Mouse (Mus musculus): ENCODE measurements around the gene Bend7. TPM values are rescaled to one million over a fixed set of nuclear protein-coding genes. Genes with fewer than 3 reads are reported as not detected.

The Bend7 gene
- polyA plus RNA-seq, 1 experiment from 2014 or later, result 5.3 TPM

GRCm38 (mm10) chr2:4785016-4785415 is 67.4 kb downstream of the Bend7 start:
- H3K4me2 ChIP-seq, result no peak overlapping the region
- H3K4me1 ChIP-seq, result no peaks in the 10 kb centered on the region
- H3K36me3 ChIP-seq, result no peaks in the 10 kb centered on the region
- no peak for ATAC-seq (replicated peaks; ENCODE audit: low FRiP score)
- 90% methylated on average over 6 of the region's 6 CpGs for WGBS
- H3K27me3 ChIP-seq, result no peaks in the 10 kb centered on the region
- no peak overlapping the region for H3K27ac ChIP-seq
- no peaks in the 10 kb centered on the region for H3K9me3 ChIP-seq (replicated peaks)
- no peak overlapping the region for H3K9ac ChIP-seq
- no peak overlapping the region for H3K4me3 ChIP-seq (replicated peaks)

- no peaks in the 10 kb centered on the region for H3K36me3 ChIP-seq
- H3K9me3 ChIP-seq (replicated peaks), result no peaks in the 10 kb centered on the region
- no peak overlapping the region for H3K4me3 ChIP-seq (replicated peaks)
- 92% methylated on average over 7 of the region's 7 CpGs for WGBS
- H3K27me3 ChIP-seq, result no peaks in the 10 kb centered on the region
- H3K4me1 ChIP-seq, result no peaks in the 10 kb centered on the region
- H3K27ac ChIP-seq, result no peak overlapping the region
- H3K4me2 ChIP-seq, result no peak overlapping the region
- H3K9ac ChIP-seq, result no peak overlapping the region
- no peak for ATAC-seq (replicated peaks; ENCODE audit: low FRiP score)
These were observed 69.6 kb downstream of the Bend7 start for GRCm38 (mm10) chr2:4787223-4787622.

DNA sequence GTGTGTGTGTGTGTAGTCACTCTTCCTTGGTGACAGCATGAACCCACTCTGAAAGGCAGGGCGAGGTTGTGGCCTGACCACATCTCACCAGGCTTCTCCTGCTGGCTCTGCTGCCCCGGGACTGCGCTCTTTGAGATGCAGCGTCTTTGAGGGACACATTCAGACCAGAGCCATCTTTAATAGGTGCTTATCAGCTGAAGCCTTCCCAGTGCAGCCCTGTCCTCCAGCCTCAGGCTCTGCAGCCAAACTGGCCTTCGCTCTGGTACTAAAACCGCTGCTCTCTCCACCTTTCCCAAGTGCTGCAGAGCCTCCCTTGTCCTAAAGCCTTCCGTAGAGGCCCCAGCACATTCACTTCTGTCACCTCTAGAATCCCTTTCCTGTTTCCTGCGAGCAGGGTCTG is 74.0 kb downstream of the Bend7 start:
- no peak for ATAC-seq (replicated peaks; ENCODE audit: low FRiP score)
- H3K9ac ChIP-seq, result no peak overlapping the region
- H3K4me3 ChIP-seq (replicated peaks), result no peak overlapping the region
- H3K27me3 ChIP-seq, result no peaks in the 10 kb centered on the region
- no peak overlapping the region for H3K27ac ChIP-seq
- H3K36me3 ChIP-seq, result no peaks in the 10 kb centered on the region
- no peaks in the 10 kb centered on the region for H3K4me1 ChIP-seq
- H3K9me3 ChIP-seq (replicated peaks), result no peaks in the 10 kb centered on the region
- no peak overlapping the region for H3K4me2 ChIP-seq
- 82% methylated on average over 8 of the region's 8 CpGs for WGBS

DNA sequence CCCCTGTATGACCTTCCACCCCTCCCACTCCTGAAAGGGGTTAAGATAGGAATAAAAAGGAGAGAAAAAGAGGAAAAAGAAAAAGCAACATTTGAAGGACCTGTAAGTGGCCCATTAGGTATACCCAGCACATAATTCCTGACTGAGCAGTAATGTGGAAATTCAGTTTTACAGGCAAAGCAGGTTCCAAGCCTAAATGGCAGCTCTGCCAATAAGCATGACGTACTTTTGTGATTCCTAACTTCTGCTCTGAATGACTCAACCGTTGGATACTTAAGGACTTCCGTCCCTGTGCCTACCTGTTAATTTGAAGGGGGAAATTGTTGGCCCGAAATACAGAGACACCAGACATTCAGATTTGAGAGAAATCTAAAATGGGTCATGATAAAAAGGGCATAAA is 74.9 kb downstream of the Bend7 start:
- no peaks in the 10 kb centered on the region for H3K4me1 ChIP-seq
- no peaks in the 10 kb centered on the region for H3K36me3 ChIP-seq
- H3K9ac ChIP-seq, result no peak overlapping the region
- WGBS, result 88% methylated on average over 4 of the region's 4 CpGs
- no peak overlapping the region for H3K27ac ChIP-seq
- ATAC-seq (replicated peaks; ENCODE audit: low FRiP score), result no peak
- H3K9me3 ChIP-seq (replicated peaks), result no peaks in the 10 kb centered on the region
- H3K4me3 ChIP-seq (replicated peaks), result no peak overlapping the region
- no peak overlapping the region for H3K4me2 ChIP-seq
- no peaks in the 10 kb centered on the region for H3K27me3 ChIP-seq

GRCm38 (mm10) chr2:4802395-4803176 is 85.0 kb downstream of the Bend7 start:
- Histone ChIP-seq H3K4me2 (no peak overlapping the region), H3K9ac (no peak overlapping the region), H3K9me3 (replicated peaks) (no peaks in the 10 kb centered on the region), H3K27me3 (no peaks in the 10 kb centered on the region), H3K27ac (no peak overlapping the region), H3K36me3 (no peaks in the 10 kb centered on the region), H3K4me3 (replicated peaks) (no peak overlapping the region), H3K4me1 (no peaks in the 10 kb centered on the region)
- no peak for ATAC-seq (replicated peaks; ENCODE audit: low FRiP score)
- 54% methylated on average over 18 of the region's 18 CpGs for WGBS

- Histone ChIP-seq H3K27me3 (0 out of 2 replicates have a peak, but pooled peaks cover 3% of the 10 kb centered on the region), H3K36me3 (no peaks in the 10 kb centered on the region), H3K4me2 (no peak overlapping the region), H3K27ac (no peak overlapping the region), H3K9ac (no peak overlapping the region), H3K9me3 (replicated peaks) (no peaks in the 10 kb centered on the region), H3K4me1 (peaks cover 6% of the 10 kb centered on the region; the same call in 1 of the 2 replicates), H3K4me3 (replicated peaks) (no peak overlapping the region)
- WGBS, result 57% methylated on average over 5 of the region's 5 CpGs
- ATAC-seq (replicated peaks; ENCODE audit: low FRiP score), result no peak
These were observed 98.7 kb downstream of the Bend7 start for GRCm38 (mm10) chr2:4816308-4816707.

- H3K27ac ChIP-seq, result no peak overlapping the region
- H3K27me3 ChIP-seq, result 0 out of 2 replicates have a peak, but pooled peaks cover 3% of the 10 kb centered on the region
- no peak overlapping the region for H3K9ac ChIP-seq
- H3K4me2 ChIP-seq, result peak overlapping the region; percentile 28; the same call in 1 of the 2 replicates
- no peaks in the 10 kb centered on the region for H3K36me3 ChIP-seq
- H3K4me3 ChIP-seq (replicated peaks), result no peak overlapping the region
- H3K4me1 ChIP-seq, result peaks cover 6% of the 10 kb centered on the region; the same call in 1 of the 2 replicates
- ATAC-seq (replicated peaks; ENCODE audit: low FRiP score), result peak; percentile 56; the same call in 1 of the 2 replicates
- 6% methylated on average over 10 of the region's 10 CpGs for WGBS
- no peaks in the 10 kb centered on the region for H3K9me3 ChIP-seq (replicated peaks)
These were observed 100.0 kb downstream of the Bend7 start for GRCm38 (mm10) chr2:4817678-4818077.

DNA sequence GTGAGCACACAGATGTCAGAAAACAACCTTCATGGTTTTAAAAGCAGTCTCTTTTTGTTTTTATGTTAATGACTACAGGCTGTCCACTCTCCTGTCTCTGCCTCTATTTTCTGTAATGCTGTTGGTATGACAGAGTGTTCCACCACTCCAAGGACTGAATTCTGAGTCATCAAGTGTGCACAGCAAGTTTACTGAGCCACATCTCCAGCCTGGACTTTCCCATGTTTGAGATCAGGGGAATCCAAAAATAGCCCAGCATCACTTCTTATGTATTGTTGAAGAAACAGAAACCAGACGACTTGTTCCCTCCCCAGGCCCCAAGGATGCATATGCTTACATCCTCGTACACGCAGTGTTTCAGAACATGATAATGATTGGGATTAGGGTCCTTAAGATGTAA is 102.6 kb downstream of the Bend7 start:
- H3K27ac ChIP-seq, result no peak overlapping the region
- no peaks in the 10 kb centered on the region for H3K9me3 ChIP-seq (replicated peaks)
- H3K9ac ChIP-seq, result no peak overlapping the region
- peaks cover 6% of the 10 kb centered on the region; the same call in 1 of the 2 replicates for H3K4me1 ChIP-seq
- no peak overlapping the region for H3K4me3 ChIP-seq (replicated peaks)
- H3K36me3 ChIP-seq, result no peaks in the 10 kb centered on the region
- 0 out of 2 replicates have a peak, but pooled peaks cover 3% of the 10 kb centered on the region for H3K27me3 ChIP-seq
- ATAC-seq (replicated peaks; ENCODE audit: low FRiP score), result no peak
- 74% methylated on average over 3 of the region's 3 CpGs for WGBS
- no peak overlapping the region for H3K4me2 ChIP-seq

DNA sequence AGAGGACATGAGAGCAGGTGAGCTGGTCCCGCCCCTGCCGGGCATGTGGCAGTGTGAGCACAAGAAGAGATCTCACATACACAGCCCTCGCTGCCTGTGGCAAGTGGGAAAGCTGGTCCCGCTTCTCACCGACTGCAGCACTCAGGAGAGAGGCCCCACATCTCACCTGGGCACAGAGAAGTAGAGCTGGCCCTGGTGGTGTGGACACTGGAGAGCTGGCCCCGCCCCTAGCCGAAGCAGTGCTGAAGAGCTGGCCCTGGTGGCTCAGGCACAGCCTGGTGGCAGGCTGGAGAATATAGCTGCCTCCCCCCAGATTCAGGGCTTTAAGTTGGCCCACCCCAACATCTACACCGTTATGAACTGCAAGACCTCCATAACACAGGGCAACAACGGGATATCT is 106.4 kb downstream of the Bend7 start:
- ATAC-seq (replicated peaks; ENCODE audit: low FRiP score), result no peak
- WGBS, result 69% methylated on average over 9 of the region's 9 CpGs
- no peak overlapping the region for H3K4me2 ChIP-seq

GRCm38 (mm10) chr2:4828032-4828431 is 110.4 kb downstream of the Bend7 start:
- no peak for ATAC-seq (replicated peaks; ENCODE audit: low FRiP score)
- H3K4me1 ChIP-seq, result peaks cover 24% of the 10 kb centered on the region
- H3K4me2 ChIP-seq, result no peak overlapping the region
- H3K9me3 ChIP-seq (replicated peaks), result no peaks in the 10 kb centered on the region
- H3K27me3 ChIP-seq, result no peaks in the 10 kb centered on the region
- H3K36me3 ChIP-seq, result no peaks in the 10 kb centered on the region
- H3K27ac ChIP-seq, result no peak overlapping the region
- 90% methylated on average over 5 of the region's 5 CpGs for WGBS
- no peak overlapping the region for H3K9ac ChIP-seq
- H3K4me3 ChIP-seq (replicated peaks), result no peak overlapping the region

More for the DNA sequence above, 106.4 kb downstream of the Bend7 start:
- H3K36me3 ChIP-seq, result no peaks in the 10 kb centered on the region
- H3K27ac ChIP-seq, result no peak overlapping the region
- peaks cover 5% of the 10 kb centered on the region for H3K4me1 ChIP-seq
- H3K4me3 ChIP-seq (replicated peaks), result no peak overlapping the region
- H3K9me3 ChIP-seq (replicated peaks), result no peaks in the 10 kb centered on the region
- no peaks in the 10 kb centered on the region for H3K27me3 ChIP-seq
- no peak overlapping the region for H3K9ac ChIP-seq

- no peak for ATAC-seq (replicated peaks; ENCODE audit: low FRiP score)
- no peak overlapping the region for H3K4me3 ChIP-seq (replicated peaks)
- peaks cover 24% of the 10 kb centered on the region for H3K4me1 ChIP-seq
- H3K4me2 ChIP-seq, result no peak overlapping the region
- no peak overlapping the region for H3K9ac ChIP-seq
- H3K36me3 ChIP-seq, result no peaks in the 10 kb centered on the region
- 87% methylated on average over 6 of the region's 6 CpGs for WGBS
- H3K27me3 ChIP-seq, result no peaks in the 10 kb centered on the region
- 0 out of 2 replicates have a peak overlapping the region, but pooled peaks have one; percentile 59 for H3K27ac ChIP-seq
- no peaks in the 10 kb centered on the region for H3K9me3 ChIP-seq (replicated peaks)
These were observed 110.9 kb downstream of the Bend7 start for GRCm38 (mm10) chr2:4828446-4828997.

DNA sequence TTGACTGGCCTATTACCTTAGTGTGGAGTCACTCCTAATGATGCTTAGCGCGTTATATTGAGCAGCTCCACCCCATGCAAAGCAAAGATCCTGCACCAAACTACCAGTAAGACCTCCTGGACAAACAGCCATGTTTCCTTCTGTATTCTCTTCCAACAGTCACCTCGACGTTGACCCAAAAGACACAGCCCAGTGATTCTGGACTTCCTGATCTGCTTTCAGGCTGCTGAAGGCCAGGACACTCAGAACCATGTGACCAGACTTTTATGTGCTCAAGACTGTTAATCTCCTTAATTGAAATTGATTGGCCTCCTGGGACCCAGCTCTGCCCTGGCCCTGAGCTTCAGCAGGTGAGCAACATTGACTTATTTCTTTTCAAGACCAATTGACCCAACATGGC is 111.4 kb downstream of the Bend7 start:
- no peaks in the 10 kb centered on the region for H3K9me3 ChIP-seq (replicated peaks)
- H3K9ac ChIP-seq, result no peak overlapping the region
- H3K4me2 ChIP-seq, result no peak overlapping the region
- peaks cover 24% of the 10 kb centered on the region for H3K4me1 ChIP-seq
- H3K36me3 ChIP-seq, result no peaks in the 10 kb centered on the region
- no peak overlapping the region for H3K4me3 ChIP-seq (replicated peaks)
- no peak for ATAC-seq (replicated peaks; ENCODE audit: low FRiP score)
- peak overlapping the region; percentile 59 for H3K27ac ChIP-seq
- H3K27me3 ChIP-seq, result no peaks in the 10 kb centered on the region
- 54% methylated on average over 4 of the region's 4 CpGs for WGBS
